Mouse (Mus musculus) kidney, adult 2 months (tissue): Measurements from ENCODE around the gene Olig2. TPM values are rescaled to one million over a fixed set of nuclear protein-coding genes. Genes with fewer than 3 reads are reported as not detected.
A peak's percentile ranks its signal among the peaks of the same experiment; 100 is the strongest.

Experiments
- DNase-seq: peaks from one replicate; pipeline ENCODE4 v3.0.0; 2021
- H3K27ac ChIP-seq: fragments of 200-500 bp; 2 replicates; pipeline ENCODE4 v1.5.1; 2012; ENCODE audit warnings: low read depth, low read length, control low read depth, inconsistent platforms; ENCODE audit not compliant: insufficient read depth
- H3K27me3 ChIP-seq: fragments of 200-500 bp; replicated peaks from 2 replicates; pipeline ENCODE4 v1.6.1; 2012; ENCODE audit warnings: mild to moderate bottlenecking, moderate library complexity, low read length, inconsistent platforms; ENCODE audit not compliant: control insufficient read depth, insufficient read depth
- H3K36me3 ChIP-seq: fragments of 200-500 bp; 2 replicates; pipeline ENCODE4 v1.6.1; 2012; ENCODE audit warnings: mild to moderate bottlenecking, moderate library complexity, low read length, inconsistent platforms; ENCODE audit not compliant: control insufficient read depth, insufficient read depth
- H3K4me1 ChIP-seq: fragments of 200-500 bp; 2 replicates; pipeline ENCODE4 v1.6.1; 2011; ENCODE audit warnings: low read length; ENCODE audit not compliant: control insufficient read depth, insufficient read depth
- H3K4me3 ChIP-seq: fragments of 200-500 bp; 2 replicates; pipeline ENCODE4 v1.5.1; 2011; ENCODE audit warnings: mild to moderate bottlenecking, low read depth, low read length, control low read depth; ENCODE audit not compliant: insufficient read depth
- CTCF ChIP-seq: fragments of 200-500 bp; conservative IDR thresholded peaks from 2 replicates; pipeline ENCODE4 v1.5.1; 2011; ENCODE audit warnings: low read depth, mild to moderate bottlenecking, control low read depth, low read length, moderate library complexity, mixed read lengths; ENCODE audit not compliant: insufficient read depth, insufficient read length
- POLR2A ChIP-seq: fragments of 200-500 bp; IDR thresholded peaks from one replicate; pipeline ENCODE4 v1.6.1; 2011; ENCODE audit warnings: low read depth, low read length, control low read depth
- WGBS: fragments of 180-500 bp; shearing (Covaris S2); methylation state at CpG from one replicate; pipeline ENCODE4 v1.1.7; 2018; 5-methylcytosine and 5-hydroxymethylcytosine counted together
- polyA plus RNA-seq: library from polyadenylated mRNA; depleted of rRNA; stranded (reverse); fragments of >200 nt; gene quantifications from 2 replicates; pipeline ENCODE4 v1.2.3, GENCODE M21; 2012; rRNA removed

Olig2 gene
- polyA plus RNA-seq, 1 experiment, result 0.03 TPM

- no peak overlapping the region for H3K27ac ChIP-seq
- H3K4me1 ChIP-seq, result no peaks in the 10 kb centered on the region
- no peak for DNase-seq
- no peaks in the 10 kb centered on the region for H3K36me3 ChIP-seq
- TF ChIP-seq POLR2A (no peak), CTCF (no peak)
- peaks cover 3% of the 10 kb centered on the region for H3K27me3 ChIP-seq
- no peak overlapping the region for H3K4me3 ChIP-seq
- 72% methylated on average over 6 of the region's 6 CpGs for WGBS
Measured at GRCm38 (mm10) chr16:91265972-91266371, 40.7 kb downstream of the Olig2 start.

- no peak for DNase-seq
- H3K27ac ChIP-seq, result no peak overlapping the region
- H3K27me3 ChIP-seq, result peaks cover 4% of the 10 kb centered on the region
- TF ChIP-seq POLR2A (no peak), CTCF (no peak)
- H3K4me3 ChIP-seq, result no peak overlapping the region
- H3K4me1 ChIP-seq, result no peaks in the 10 kb centered on the region
- no peaks in the 10 kb centered on the region for H3K36me3 ChIP-seq
- 6% methylated on average over 13 of the region's 13 CpGs for WGBS
Measured at GRCm38 (mm10) chr16:91268724-91269452, 43.6 kb downstream of the Olig2 start.

DNA sequence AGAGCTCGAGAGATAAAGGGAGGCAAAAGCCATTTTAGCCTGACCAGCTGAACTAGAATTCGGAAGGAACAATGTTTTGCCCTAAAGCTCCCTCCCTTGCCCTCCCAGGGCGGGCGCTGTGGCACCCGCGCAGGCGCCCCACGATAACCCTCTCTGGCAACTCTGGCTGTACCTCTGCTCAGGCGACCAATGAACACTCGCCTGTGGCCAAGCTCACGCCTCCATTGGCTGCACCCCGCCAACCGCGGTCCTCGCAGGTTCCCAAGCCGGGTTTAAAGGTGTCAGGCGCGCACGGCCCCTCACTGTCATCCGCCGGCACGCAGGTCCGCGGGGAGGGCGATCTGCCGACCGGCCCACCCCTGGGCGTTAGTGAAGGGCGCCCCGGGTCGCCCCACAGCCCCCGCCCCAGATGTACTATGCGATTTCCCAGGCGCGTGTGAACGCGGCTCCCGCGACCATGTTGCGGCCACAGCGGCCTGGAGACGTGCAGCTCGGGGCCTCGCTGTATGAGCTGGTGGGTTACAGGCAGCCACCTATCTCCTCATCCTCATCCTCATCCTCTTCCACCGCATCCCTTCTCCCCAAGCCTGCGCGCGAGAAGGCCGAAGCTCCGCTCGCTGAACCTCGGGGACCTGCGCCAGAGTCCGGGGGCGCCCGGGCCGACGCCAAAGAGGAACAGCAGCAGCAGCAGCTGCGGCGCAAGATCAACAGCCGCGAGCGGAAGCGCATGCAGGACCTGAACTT is 44.4 kb downstream of the Olig2 start, which contains the start of gene Olig1:
Olig1 (plus strand) TSS at position 305 of the 744 bp plus-strand sequence.
- Histone ChIP-seq H3K4me3 (no peak within 1 kb of the TSS; the same call in 1 of the 2 replicates), H3K27me3 (peaks cover 4% of the 10 kb centered on the region), H3K4me1 (no peaks in the 10 kb centered on the region), H3K27ac (no peak within 1 kb of the TSS), H3K36me3 (no peaks in the 10 kb centered on the region)
- DNase-seq, result peak; percentile 22
- 2% methylated on average over 64 of the region's 64 CpGs for WGBS
- no peak for TF ChIP-seq CTCF
- TF ChIP-seq POLR2A, result no peak

DNA sequence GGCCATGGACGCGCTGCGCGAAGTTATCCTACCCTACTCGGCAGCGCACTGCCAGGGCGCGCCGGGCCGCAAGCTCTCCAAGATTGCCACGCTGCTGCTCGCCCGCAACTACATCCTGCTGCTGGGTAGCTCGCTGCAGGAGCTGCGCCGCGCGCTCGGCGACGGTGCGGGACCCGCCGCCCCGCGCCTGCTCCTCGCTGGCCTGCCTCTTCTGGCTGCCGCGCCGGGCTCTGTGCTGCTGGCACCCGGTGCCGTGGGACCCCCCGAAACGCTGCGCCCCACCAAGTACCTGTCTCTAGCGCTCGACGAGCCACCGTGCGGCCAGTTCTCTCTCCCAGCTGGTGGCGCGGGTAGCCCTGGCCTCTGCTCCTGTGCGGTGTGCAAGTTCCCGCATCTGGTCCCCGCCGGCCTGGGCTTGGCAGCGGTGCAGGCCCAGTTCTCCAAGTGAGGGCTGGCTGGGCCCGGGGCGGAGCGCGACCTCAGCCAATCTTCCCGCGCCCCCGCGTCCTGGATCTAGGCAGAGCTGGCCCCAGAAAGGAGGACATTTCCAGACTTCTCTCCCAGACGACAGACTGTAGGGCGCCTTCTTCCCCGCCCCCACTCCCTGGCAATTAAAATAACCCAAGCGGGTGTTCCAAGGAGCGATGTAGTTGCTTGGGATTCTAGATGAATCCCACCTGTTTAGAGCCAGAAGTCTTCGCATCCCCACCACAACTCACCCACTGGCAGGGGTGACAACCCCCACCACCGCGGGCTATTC is 45.1 kb downstream of the Olig2 start:
- no peak for DNase-seq
- Histone ChIP-seq H3K4me1 (no peaks in the 10 kb centered on the region), H3K27me3 (peaks cover 4% of the 10 kb centered on the region), H3K36me3 (no peaks in the 10 kb centered on the region), H3K27ac (no peak overlapping the region), H3K4me3 (no peak overlapping the region)
- no peak for TF ChIP-seq POLR2A
- TF ChIP-seq CTCF, result no peak
- WGBS, result 1% methylated on average over 63 of the region's 63 CpGs

- H3K4me3 ChIP-seq, result no peak overlapping the region
- WGBS, result 3% methylated on average over 29 of the region's 29 CpGs
- no peak for DNase-seq
- H3K36me3 ChIP-seq, result no peaks in the 10 kb centered on the region
- H3K27ac ChIP-seq, result no peak overlapping the region
- no peaks in the 10 kb centered on the region for H3K4me1 ChIP-seq
- TF ChIP-seq POLR2A (no peak), CTCF (no peak)
- H3K27me3 ChIP-seq, result peaks cover 4% of the 10 kb centered on the region
Measured at GRCm38 (mm10) chr16:91270982-91271549, 45.8 kb downstream of the Olig2 start.

- no peak for DNase-seq
- Histone ChIP-seq H3K27ac (no peak overlapping the region), H3K4me1 (no peaks in the 10 kb centered on the region), H3K4me3 (no peak overlapping the region), H3K27me3 (peaks cover 4% of the 10 kb centered on the region), H3K36me3 (no peaks in the 10 kb centered on the region)
- TF ChIP-seq POLR2A, result no peak
- no peak for TF ChIP-seq CTCF
- WGBS, result 3% methylated on average over 20 of the region's 20 CpGs
Measured at GRCm38 (mm10) chr16:91271634-91272033, 46.4 kb downstream of the Olig2 start.

Other genes with a start within 250 kb of the Olig2 start
- 20.4 and 24.8 TPM in 2 replicates for gene Synj1, start 214.1 kb upstream of the Olig2 start, polyA plus RNA-seq
- gene Paxbp1, start 180.9 kb upstream of the Olig2 start, polyA plus RNA-seq, result 13.3 and 13.6 TPM in 2 replicates
- gene 4932438H23Rik, start 130.3 kb upstream of the Olig2 start, polyA plus RNA-seq, result 0.14 and 0.42 TPM in 2 replicates
- 0.17 and 0.23 TPM in 2 replicates for gene Olig1, start 44.3 kb downstream of the Olig2 start, polyA plus RNA-seq
- 54.5 and 57.1 TPM in 2 replicates for gene Ifnar2, start 147.3 kb downstream of the Olig2 start, polyA plus RNA-seq
- gene Gm21970, start 166.3 kb downstream of the Olig2 start, polyA plus RNA-seq, result not detected in 2 replicates
- gene Il10rb, start 180.7 kb downstream of the Olig2 start, polyA plus RNA-seq, result 65.8 and 66.0 TPM in 2 replicates